ENCODE assay signal across 8 mouse cellular contexts in genomic region chr2:104816371-104816827, GRCm38 (mm10). TPM values are rescaled to one million over a fixed set of nuclear protein-coding genes. Genes with fewer than 3 reads are reported as not detected.
DNase-seq lines count a peak whose midpoint lies in the region; ATAC-seq and TF ChIP-seq lines count a peak whose summit lies in the region.

Gene Qser1, minus strand, starts transcription at chr2:104816760.

- peak within 1 kb of the TSS; percentile 98 for H3K4me2 ChIP-seq in intestine, postnatal 0 days (replicated peaks; ENCODE audit: low read depth)
- H3K4me2 ChIP-seq in neural tube, embryonic 12.5 days (replicated peaks): peak within 1 kb of the TSS; percentile 65

- H3K36me3 ChIP-seq in thymus, adult 2 months (ENCODE audit: control insufficient read depth, insufficient read depth, low read length): no peaks in the 10 kb centered on the region
- H3K36me3 ChIP-seq in intestine, postnatal 0 days (ENCODE audit: control insufficient read depth, insufficient read depth): no peaks in the 10 kb centered on the region
- H3K36me3 ChIP-seq in neural tube, embryonic 12.5 days: no peaks in the 10 kb centered on the region

- TF ChIP-seq CTCF in thymus, adult 2 months (IDR thresholded peaks at IDR 0.05; ENCODE audit: borderline replicate concordance, control insufficient read depth, extremely low read depth, insufficient read depth, low read length, poor library complexity): no peak
- 0 out of 2 replicates have a peak, but pooled peaks have one; percentile 1 for TF ChIP-seq CTCF in intestine, postnatal 0 days (IDR thresholded peaks at IDR 0.05; ENCODE audit: low read depth)

- peak within 1 kb of the TSS; percentile 73 for H3K4me3 ChIP-seq in thymus, adult 2 months (ENCODE audit: control insufficient read depth, insufficient read depth, low read length)
- H3K4me3 ChIP-seq in intestine, postnatal 0 days (ENCODE audit: low read depth, low read length): peak within 1 kb of the TSS; percentile 89
- peak within 1 kb of the TSS; percentile 81 for H3K4me3 ChIP-seq in neural tube, embryonic 12.5 days

- H3K27ac ChIP-seq in thymus, adult 2 months (ENCODE audit: control insufficient read depth, insufficient read depth, low read length): peak within 1 kb of the TSS; percentile 54; the same call in 1 of the 2 replicates
- peak within 1 kb of the TSS; percentile 96 for H3K27ac ChIP-seq in intestine, postnatal 0 days (ENCODE audit: low read depth, low read length)
- peak within 1 kb of the TSS; percentile 95 for H3K27ac ChIP-seq in neural tube, embryonic 12.5 days

- peak within 1 kb of the TSS; percentile 98 for H3K9ac ChIP-seq in intestine, postnatal 0 days (ENCODE audit: low read depth, low read length)
- H3K9ac ChIP-seq in neural tube, embryonic 12.5 days: peak within 1 kb of the TSS; percentile 96

- no peak for TF ChIP-seq POLR2A in thymus, adult 2 months (IDR thresholded peaks at IDR 0.05; ENCODE audit: control insufficient read depth, extremely low read depth, insufficient read depth, low read length, poor library complexity)

- no peaks in the 10 kb centered on the region for H3K9me3 ChIP-seq in intestine, postnatal 0 days (ENCODE audit: control insufficient read depth)
- no peaks in the 10 kb centered on the region for H3K9me3 ChIP-seq in neural tube, embryonic 12.5 days

- intact Hi-C loops in gastrocnemius, postnatal 36 days (cut with DNase I): no loop called here

- no peaks in the 10 kb centered on the region for H3K27me3 ChIP-seq in thymus, adult 2 months (ENCODE audit: control insufficient read depth, insufficient read depth, low read length)
- H3K27me3 ChIP-seq in intestine, postnatal 0 days (replicated peaks; ENCODE audit: control insufficient read depth, insufficient read depth, low read length): no peaks in the 10 kb centered on the region
- no peaks in the 10 kb centered on the region for H3K27me3 ChIP-seq in neural tube, embryonic 12.5 days (replicated peaks)

- ATAC-seq in intestine, postnatal 0 days: peak; percentile 55
- peak; percentile 75 for ATAC-seq in neural tube, embryonic 12.5 days (ENCODE audit: low FRiP score, low read depth)

- peaks cover 4% of the 10 kb centered on the region; the same call in 1 of the 2 replicates for H3K4me1 ChIP-seq in thymus, adult 2 months (replicated peaks; ENCODE audit: control insufficient read depth, insufficient read depth, low read length)
- no peaks in the 10 kb centered on the region for H3K4me1 ChIP-seq in intestine, postnatal 0 days (replicated peaks; ENCODE audit: control insufficient read depth, insufficient read depth, low read length)
- H3K4me1 ChIP-seq in neural tube, embryonic 12.5 days: peaks cover 10% of the 10 kb centered on the region; the same call in 1 of the 2 replicates

- peak; percentile 56 for DNase-seq in embryo, embryonic 10.5 days (ENCODE audit: low spot score)
- no peak for DNase-seq in embryo, embryonic 11 days
- no peak for DNase-seq in thymus, adult 2 months
- no peak for DNase-seq in thymus, postnatal 0 days (ENCODE audit: low spot score)
- no peak for DNase-seq in gastrocnemius, postnatal 36 days
- no peak for DNase-seq in right cerebral cortex, adult 18-20 months

- WGBS in thymus, adult 2 months: under 1% methylated on average over 48 of the region's 50 CpGs
- WGBS in intestine, postnatal 0 days: under 1% methylated on average over 24 of the region's 50 CpGs
- WGBS in neural tube, embryonic 12.5 days: under 1% methylated on average over 34 of the region's 50 CpGs

RNA-seq across cellular contexts. Expression of gene Qser1, which starts in this region (rescaled TPM):
- 7.2 and 8.2 TPM in 2 replicates for polyA plus RNA-seq in thymus, adult 2 months (2012; rRNA removed)
- polyA plus RNA-seq in thymus, postnatal 0 days (2015; fragmentation: Nextera tagmentation; extraction: Ambion mirVana): 3.9 and 4.6 TPM in 2 replicates
- 10 to 100 TPM; 50.3 to 58.0 TPM for total RNA-seq in gastrocnemius, postnatal 36 days (2021)
- 2.7 and 3.0 TPM in 2 replicates for polyA plus RNA-seq in intestine, postnatal 0 days (2015; fragmentation: Nextera tagmentation; extraction: Ambion mirVana)
- polyA plus RNA-seq in neural tube, embryonic 12.5 days (2016; fragmentation: Nextera tagmentation; extraction: Ambion mirVana): 7.6 and 8.7 TPM in 2 replicates
